Mouse (Mus musculus) stomach, postnatal 0 days (tissue): ENCODE results near the gene Cma1.

Source experiments
- CTCF ChIP-seq: IDR thresholded peaks from 2 replicates; pipeline ENCODE4 v1.5.1; 2016; ENCODE audit warnings: antibody characterized with exemption, low read depth, mild to moderate bottlenecking, moderate library complexity
- EP300 ChIP-seq: optimal IDR thresholded peaks from 2 replicates; pipeline ENCODE3; 2016; ENCODE audit warnings: antibody characterized with exemption

DNA sequence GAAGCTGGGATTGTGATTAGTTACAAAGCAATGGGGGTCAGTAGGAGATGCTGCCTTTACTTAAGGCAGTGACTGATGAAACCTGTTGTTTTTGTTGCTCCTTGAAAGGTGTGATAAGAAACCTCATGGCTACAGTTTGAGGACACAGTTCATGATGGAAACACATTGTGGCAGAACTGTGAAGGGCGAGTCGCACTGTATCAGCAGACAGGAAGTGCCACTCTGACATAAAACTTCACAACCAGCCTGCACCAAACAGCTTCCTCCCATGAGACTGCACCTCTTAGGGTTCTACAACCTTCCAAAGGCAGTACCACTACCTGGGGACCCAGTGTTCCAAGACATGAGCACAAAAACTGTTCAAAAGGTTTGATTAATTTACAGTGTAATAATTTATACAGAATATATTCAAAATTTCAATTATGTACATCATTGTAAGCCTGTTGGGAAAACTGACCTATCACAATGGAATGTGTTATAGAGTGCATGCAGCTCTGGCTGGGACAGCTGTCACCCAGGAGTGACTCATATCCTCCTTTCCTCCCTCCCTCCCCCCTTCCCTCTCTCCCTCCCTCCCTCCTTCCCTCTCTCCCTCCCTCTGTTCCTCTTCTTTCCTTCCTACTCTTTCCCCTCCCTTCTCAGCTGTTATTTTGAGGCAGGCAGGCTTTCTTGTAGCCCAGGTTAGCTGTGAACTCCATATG lies 1.9 kb upstream of the Cma1 start:
- TF ChIP-seq CTCF = no peak
- TF ChIP-seq EP300 = no peak
